Mouse (Mus musculus): ENCODE measurements around the gene Fli1.

GRCm38 (mm10) chr9:32506866-32507861 lies 35.5 kb downstream of the Fli1 start:
- TF ChIP-seq POLR2AphosphoS2 (IDR thresholded peaks at IDR 0.05; ENCODE audit: insufficient read length, low read depth) (no peak), E2F4 (IDR thresholded peaks at IDR 0.05; ENCODE audit: insufficient read depth) (no peak), USF1 (IDR thresholded peaks at IDR 0.05; ENCODE audit: low read depth) (no peak), POLR2A (IDR thresholded peaks at IDR 0.05; ENCODE audit: insufficient read length, low read depth) (no peak), MYOG (IDR thresholded peaks at IDR 0.05; ENCODE audit: control insufficient read depth in 1 of 3, insufficient read depth in 1 of 3, insufficient read length in 2 of 3, low read depth in 2 of 3) (no peak), MYOD1 (IDR thresholded peaks at IDR 0.05; ENCODE audit: control insufficient read depth in 1 of 3, insufficient read length in 2 of 3, low read depth in 2 of 3) (no peak), REST (IDR thresholded peaks at IDR 0.05; ENCODE audit: insufficient read depth, insufficient read length) (no peak)

Data from myocyte (in vitro differentiated cells).